Mouse (Mus musculus) bone marrow macrophage, adult 2 months (primary cell): ENCODE data around the gene Wdr45.

Experiments used
- CTCF ChIP-seq: IDR thresholded peaks from 2 replicates; pipeline ENCODE4 v1.5.1; 2012; ENCODE audit warnings: low read depth, mild to moderate bottlenecking, low read length, moderate library complexity
- POLR2A ChIP-seq: IDR thresholded peaks from 2 replicates; pipeline ENCODE4 v1.6.1; 2012; ENCODE audit warnings: mild to moderate bottlenecking, low read depth, low read length, borderline replicate concordance

DNA sequence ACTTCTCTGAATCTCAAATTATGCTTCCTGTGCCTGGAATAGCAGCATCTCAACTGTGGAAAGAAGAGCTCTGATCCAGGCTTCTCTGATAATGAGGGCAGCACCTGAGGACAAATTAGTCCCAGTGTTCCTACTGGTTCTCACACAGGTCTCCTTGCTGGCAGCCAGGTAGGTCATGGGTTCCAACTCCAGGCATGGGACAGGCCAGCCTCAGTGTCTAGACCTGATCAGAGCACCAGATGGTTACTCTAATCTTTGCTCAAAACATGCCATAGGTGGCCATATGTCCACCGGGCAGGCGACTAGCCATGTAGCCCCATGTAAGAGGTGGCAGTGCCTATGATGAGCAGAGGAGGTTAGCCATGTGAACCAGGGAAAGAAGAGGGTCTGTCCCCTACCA is 25.8 kb upstream of the Wdr45 start:
- TF ChIP-seq CTCF (no peak), POLR2A (no peak)
